Comparison of ENCODE assay signal across 23 mouse cellular contexts in the genomic region with DNA sequence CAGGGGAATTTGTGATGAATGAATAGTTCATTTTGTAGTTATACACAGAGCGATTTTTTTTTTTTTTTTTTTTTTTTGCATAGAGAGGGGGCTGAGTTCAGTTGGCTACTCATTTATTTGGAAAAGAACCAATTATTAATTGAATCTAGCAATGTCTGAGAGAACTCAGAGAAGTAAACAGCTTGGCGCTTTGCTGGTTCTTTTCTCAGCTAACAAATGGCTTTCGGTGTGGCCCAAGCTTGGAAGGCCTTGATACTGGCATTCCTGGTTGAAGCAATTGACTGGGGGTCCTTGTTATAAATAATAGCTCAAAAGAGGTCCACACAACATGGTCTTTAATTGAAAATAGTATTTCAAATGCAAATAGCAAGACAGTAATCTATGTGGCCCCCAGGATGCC.
A peak's percentile ranks its signal among the peaks of the same experiment; 100 is the strongest.
DNase-seq lines count a peak whose midpoint lies in the region; ATAC-seq and TF ChIP-seq lines count a peak whose summit lies in the region.
"Had no signal": no experiment of that assay in that cellular context is flagged by ENCODE, and none has a peak within 500 bp of the region (broad histone marks: within the 10 kb centered on the region; RNA-seq: fewer than 3 reads in every experiment).

No protein-coding gene starts in this region.

- no peak overlapping the region for H3K4me3 ChIP-seq in hindbrain, embryonic 14.5 days (replicated peaks; ENCODE audit: low read length)
- no peak overlapping the region for H3K4me3 ChIP-seq in hindbrain, embryonic 10.5 days
- no peak overlapping the region for H3K4me3 ChIP-seq in midbrain, postnatal 0 days (ENCODE audit: low read depth, low read length)
- no peak overlapping the region for H3K4me3 ChIP-seq in midbrain, embryonic 10.5 days
- H3K4me3 ChIP-seq: embryonic facial prominence, embryonic 15.5 days; erythroblast, embryonic 14.5 days; forebrain, embryonic 12.5 days; heart, embryonic 10.5 days; hindbrain, embryonic 15.5 days had no signal

- H3K9ac ChIP-seq in hindbrain, embryonic 14.5 days, result no peak overlapping the region
- no peak overlapping the region for H3K9ac ChIP-seq in midbrain, postnatal 0 days (replicated peaks; ENCODE audit: low read length, poor library complexity, severe bottlenecking)
- H3K9ac ChIP-seq: embryonic facial prominence, embryonic 15.5 days; forebrain, embryonic 12.5 days; hindbrain, embryonic 15.5 days had no signal

- no peaks in the 10 kb centered on the region for H3K27me3 ChIP-seq in hindbrain, embryonic 14.5 days (ENCODE audit: control insufficient read depth, insufficient read depth, low read length)
- no peaks in the 10 kb centered on the region for H3K27me3 ChIP-seq in hindbrain, embryonic 10.5 days (ENCODE audit: insufficient read depth, poor library complexity, severe bottlenecking)
- no peaks in the 10 kb centered on the region for H3K27me3 ChIP-seq in midbrain, postnatal 0 days (ENCODE audit: insufficient read depth, low read length)
- H3K27me3 ChIP-seq in midbrain, embryonic 10.5 days (ENCODE audit: low read depth, poor library complexity, severe bottlenecking), result no peaks in the 10 kb centered on the region
- H3K27me3 ChIP-seq: embryonic facial prominence, embryonic 15.5 days; forebrain, embryonic 12.5 days; hindbrain, embryonic 15.5 days had no signal

- no peaks in the 10 kb centered on the region for H3K4me1 ChIP-seq in hindbrain, embryonic 14.5 days (replicated peaks; ENCODE audit: control insufficient read depth, insufficient read depth, low read length)
- no peaks in the 10 kb centered on the region for H3K4me1 ChIP-seq in hindbrain, embryonic 10.5 days (replicated peaks)
- H3K4me1 ChIP-seq in midbrain, postnatal 0 days (ENCODE audit: insufficient read depth, low read length), result no peaks in the 10 kb centered on the region
- H3K4me1 ChIP-seq in midbrain, embryonic 10.5 days, result no peaks in the 10 kb centered on the region
- H3K4me1 ChIP-seq: embryonic facial prominence, embryonic 15.5 days; heart, embryonic 10.5 days; hindbrain, embryonic 15.5 days had no signal

- no peak for ATAC-seq in hindbrain, embryonic 14.5 days (ENCODE audit: low FRiP score)
- no peak for ATAC-seq in midbrain, postnatal 0 days (ENCODE audit: low FRiP score)
- ATAC-seq: CD4-positive, CD25-positive, alpha-beta regulatory T cell, adult 4 months; inflammation-experienced regulatory T-cells, adult 6 months had no signal

- no peak for TF ChIP-seq CTCF in midbrain, postnatal 0 days (IDR thresholded peaks at IDR 0.05)

- H3K27ac ChIP-seq in hindbrain, embryonic 14.5 days, result no peak overlapping the region
- H3K27ac ChIP-seq in hindbrain, embryonic 10.5 days, result no peak overlapping the region
- no peak overlapping the region for H3K27ac ChIP-seq in midbrain, postnatal 0 days (ENCODE audit: low read depth, low read length)
- H3K27ac ChIP-seq in midbrain, embryonic 10.5 days (replicated peaks), result no peak overlapping the region
- H3K27ac ChIP-seq: embryonic facial prominence, embryonic 15.5 days; forebrain, embryonic 12.5 days; heart, embryonic 10.5 days; hindbrain, embryonic 15.5 days had no signal

- peak; percentile 9 for DNase-seq in cerebellum, adult 9-11 months
- DNase-seq in cerebellum, adult 8-10 months, result no peak
- DNase-seq in hindbrain, embryonic 14.5 days (ENCODE audit: low spot score), result peak; percentile 4
- DNase-seq in hindbrain, embryonic 10.5 days (ENCODE audit: low spot score), result no peak
- peak; percentile 34 for DNase-seq in midbrain, postnatal 0 days (ENCODE audit: low spot score)
- no peak for DNase-seq in midbrain, embryonic 10.5 days (ENCODE audit: low spot score)
- DNase-seq in urinary bladder, adult 18-20 months (ENCODE audit: low spot score in 2 of 2), result no peak
- DNase-seq: adrenal gland, postnatal 14 days; B cell, adult 2 months; cerebellum, adult 18-20 months; cerebellum, postnatal 14 days; embryo, embryonic 11 days; gastrocnemius, postnatal 10 days; heart, postnatal 4 days; kidney, adult 18-20 months had no signal

- no peaks in the 10 kb centered on the region for H3K36me3 ChIP-seq in hindbrain, embryonic 14.5 days (replicated peaks; ENCODE audit: control insufficient read depth, insufficient read depth)
- no peaks in the 10 kb centered on the region for H3K36me3 ChIP-seq in hindbrain, embryonic 10.5 days
- no peaks in the 10 kb centered on the region for H3K36me3 ChIP-seq in midbrain, postnatal 0 days (ENCODE audit: insufficient read depth, low read length)
- no peaks in the 10 kb centered on the region for H3K36me3 ChIP-seq in midbrain, embryonic 10.5 days
- H3K36me3 ChIP-seq: embryonic facial prominence, embryonic 15.5 days; forebrain, embryonic 12.5 days; G1E; heart, embryonic 10.5 days; hindbrain, embryonic 15.5 days had no signal

- 76% methylated on average over 3 of the region's 3 CpGs for WGBS in hindbrain, embryonic 14.5 days
- WGBS in hindbrain, embryonic 10.5 days, result 87% methylated on average over 3 of the region's 3 CpGs
- WGBS in midbrain, postnatal 0 days, result 68% methylated on average over 3 of the region's 3 CpGs
- WGBS in midbrain, embryonic 10.5 days, result 89% methylated on average over 3 of the region's 3 CpGs

- no peak overlapping the region for H3K4me2 ChIP-seq in hindbrain, embryonic 14.5 days (replicated peaks)
- H3K4me2 ChIP-seq in midbrain, postnatal 0 days (ENCODE audit: low read depth, low read length, poor library complexity, severe bottlenecking), result no peak overlapping the region
- H3K4me2 ChIP-seq: embryonic facial prominence, embryonic 15.5 days; forebrain, embryonic 12.5 days; hindbrain, embryonic 15.5 days had no signal

- H3K9me3 ChIP-seq in hindbrain, embryonic 14.5 days (ENCODE audit: control insufficient read depth, low read length), result no peaks in the 10 kb centered on the region
- H3K9me3 ChIP-seq in hindbrain, embryonic 10.5 days, result no peaks in the 10 kb centered on the region
- no peaks in the 10 kb centered on the region for H3K9me3 ChIP-seq in midbrain, postnatal 0 days (ENCODE audit: low read length)
- no peaks in the 10 kb centered on the region for H3K9me3 ChIP-seq in midbrain, embryonic 10.5 days (replicated peaks)
- H3K9me3 ChIP-seq: embryonic facial prominence, embryonic 15.5 days; forebrain, embryonic 12.5 days; G1E; heart, embryonic 10.5 days; hindbrain, embryonic 15.5 days had no signal

Comparison
In these comparisons a context has a peak if more than half of its experiments do, and no peak if none do; other contexts are left out.
1. DNase-seq: peak in cerebellum, adult 9-11 months (single experiment), hindbrain, embryonic 14.5 days (single experiment) and midbrain, postnatal 0 days (single experiment); none in cerebellum, adult 8-10 months (single experiment), hindbrain, embryonic 10.5 days (single experiment), midbrain, embryonic 10.5 days (single experiment) and urinary bladder, adult 18-20 months (0 of 2).